Mouse (Mus musculus) ES-E14 (cell line): ENCODE data around the gene Zfand3.

Source experiments
- CHD2 ChIP-seq: IDR thresholded peaks from 2 replicates; pipeline ENCODE4 v1.6.1; 2014; ENCODE audit warnings: mild to moderate bottlenecking, low read depth, low read length, inconsistent platforms
- HCFC1 ChIP-seq: IDR thresholded peaks from 2 replicates; pipeline ENCODE4 v1.6.1; 2012; ENCODE audit warnings: low read length, inconsistent platforms, borderline replicate concordance; ENCODE audit not compliant: insufficient read depth
- ZC3H11A ChIP-seq: IDR thresholded peaks from 2 replicates; pipeline ENCODE4 v1.6.1; 2012; ENCODE audit warnings: low read depth, mild to moderate bottlenecking, inconsistent platforms, low read length, borderline replicate concordance

- no peak for TF ChIP-seq CHD2
- no peak for TF ChIP-seq ZC3H11A
- TF ChIP-seq HCFC1: no peak
Measured at GRCm38 (mm10) chr17:30197280-30198030, 192.9 kb downstream of the Zfand3 start.
